Mouse (Mus musculus) liver, adult 2 months (tissue): ENCODE measurements around the gene Sox5. TPM values are rescaled to one million over a fixed set of nuclear protein-coding genes. Genes with fewer than 3 reads are reported as not detected.

ENCODE experiments used
- DNase-seq: peaks from one replicate; pipeline ENCODE4 v3.0.0-alpha.2; 2011; ENCODE audit warnings: low read depth, low spot score; ENCODE audit errors: extremely low read depth
- H3K27ac ChIP-seq: fragments of 200-500 bp; replicated peaks from 2 replicates; pipeline ENCODE4 v1.5.1; 2012; ENCODE audit warnings: low read depth, mild to moderate bottlenecking, control low read depth, inconsistent platforms, low read length; ENCODE audit not compliant: insufficient read depth
- H3K27me3 ChIP-seq: fragments of 200-500 bp; 2 replicates; pipeline ENCODE4 v1.6.1; 2012; ENCODE audit warnings: mild to moderate bottlenecking, moderate library complexity, low read length, inconsistent platforms; ENCODE audit not compliant: control insufficient read depth, insufficient read depth
- H3K36me3 ChIP-seq: fragments of 200-500 bp; 2 replicates; pipeline ENCODE4 v1.6.1; 2012; ENCODE audit warnings: low read length, inconsistent platforms; ENCODE audit not compliant: control insufficient read depth, insufficient read depth
- H3K4me1 ChIP-seq: fragments of 200-500 bp; 2 replicates; pipeline ENCODE4 v1.6.1; 2011; ENCODE audit warnings: low read length; ENCODE audit not compliant: control insufficient read depth, insufficient read depth
- H3K4me3 ChIP-seq: fragments of 200-500 bp; 2 replicates; pipeline ENCODE4 v1.5.1; 2011; ENCODE audit warnings: low read depth, mild to moderate bottlenecking, control low read depth, low read length, moderate library complexity; ENCODE audit not compliant: insufficient read depth
- H3K79me2 ChIP-seq: fragments of 200-500 bp; 2 replicates; pipeline ENCODE4 v1.6.1; 2012; ENCODE audit warnings: inconsistent platforms, mild to moderate bottlenecking, low read length, moderate library complexity; ENCODE audit not compliant: control insufficient read depth, insufficient read depth
- H3K9ac ChIP-seq: fragments of 200-500 bp; 2 replicates; pipeline ENCODE4 v1.6.1; 2012; ENCODE audit warnings: low read depth, mild to moderate bottlenecking, control low read depth, inconsistent platforms, low read length
- CTCF ChIP-seq: fragments of 200-500 bp; IDR thresholded peaks from 2 replicates; pipeline ENCODE4 v1.5.1; 2011; ENCODE audit warnings: low read depth, low read length, control low read depth
- POLR2A ChIP-seq: fragments of 200-500 bp; IDR thresholded peaks from 2 replicates; pipeline ENCODE4 v1.6.1; 2011; ENCODE audit warnings: low read length, control low read depth; ENCODE audit not compliant: insufficient read depth; ENCODE audit errors: extremely low read depth
- WGBS: fragments of 180-500 bp; shearing (Covaris S2); methylation state at CpG from one replicate; pipeline ENCODE4 v1.1.7; 2018; 5-methylcytosine and 5-hydroxymethylcytosine counted together
- polyA plus RNA-seq: library from polyadenylated mRNA; depleted of rRNA; stranded (reverse); fragments of >200 nt; gene quantifications from 2 replicates; pipeline ENCODE4 v1.2.3, GENCODE M21; 2012
- total RNA-seq: library from RNA; depleted of rRNA; stranded (reverse); fragments of >200 nt; gene quantifications from 2 replicates; pipeline ENCODE4 v1.2.3, GENCODE M21; 2014

The Sox5 gene
- total and polyA plus RNA-seq, 2 experiments: 7.5 to 31.6 TPM

- no peaks in the 10 kb centered on the region for H3K4me1 ChIP-seq
- no peak for DNase-seq
- 50% methylated on average over 14 of the region's 14 CpGs for WGBS
- no peaks in the 10 kb centered on the region for H3K27me3 ChIP-seq
- no peak overlapping the region for H3K9ac ChIP-seq
- no peak overlapping the region for H3K27ac ChIP-seq
- no peaks in the 10 kb centered on the region for H3K36me3 ChIP-seq
- H3K4me3 ChIP-seq: no peak overlapping the region
- no peak for TF ChIP-seq POLR2A
- no peak for TF ChIP-seq CTCF
- H3K79me2 ChIP-seq: no peaks in the 10 kb centered on the region
These were observed 444.3 kb downstream of the Sox5 start for GRCm38 (mm10) chr6:144337436-144337969.

DNA sequence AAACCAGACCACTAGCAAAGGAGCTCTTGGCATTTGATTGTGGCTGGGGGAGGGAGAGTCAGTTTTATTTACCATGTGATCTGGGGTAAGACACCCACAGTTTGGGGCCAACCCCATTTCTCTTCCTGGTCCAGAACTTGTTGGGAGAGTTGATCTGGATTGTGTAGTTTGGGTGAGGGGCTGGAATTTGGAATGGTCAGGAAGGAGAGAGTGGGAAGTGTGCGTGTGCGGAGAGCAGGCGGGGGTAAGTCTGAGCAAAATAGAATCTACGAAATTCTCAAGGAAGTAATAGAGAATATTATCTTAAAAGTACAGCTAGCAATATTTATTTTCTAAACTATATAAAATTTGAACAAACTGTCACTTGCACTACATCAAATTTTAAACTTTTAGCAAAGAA lies 445.0 kb downstream of the Sox5 start:
- DNase-seq: no peak
- H3K27me3 ChIP-seq: no peaks in the 10 kb centered on the region
- TF ChIP-seq CTCF: no peak
- no peak for TF ChIP-seq POLR2A
- no peak overlapping the region for H3K4me3 ChIP-seq
- H3K36me3 ChIP-seq: no peaks in the 10 kb centered on the region
- no peak overlapping the region for H3K9ac ChIP-seq
- WGBS: 95% methylated on average over 4 of the region's 4 CpGs
- H3K4me1 ChIP-seq: no peaks in the 10 kb centered on the region
- no peaks in the 10 kb centered on the region for H3K79me2 ChIP-seq
- H3K27ac ChIP-seq: no peak overlapping the region

DNA sequence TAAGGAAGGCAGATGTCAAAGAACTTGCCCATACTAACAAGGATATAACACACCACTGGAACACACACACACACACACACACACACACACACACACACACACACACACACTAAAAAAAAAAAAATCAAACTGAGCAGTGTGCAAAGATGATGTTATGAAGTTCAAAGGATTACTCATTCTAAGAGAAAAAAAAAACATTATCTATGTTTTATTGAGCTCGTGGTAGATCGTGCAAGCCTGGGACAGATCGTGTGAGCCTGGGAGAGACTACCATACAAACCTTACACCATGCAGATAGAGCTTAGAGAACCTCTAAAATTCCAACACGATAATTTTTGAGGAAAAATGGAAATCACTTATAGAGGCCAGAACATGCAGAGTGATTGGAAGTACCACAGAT lies 448.6 kb downstream of the Sox5 start:
- Histone ChIP-seq H3K27ac (no peak overlapping the region), H3K27me3 (no peaks in the 10 kb centered on the region), H3K36me3 (no peaks in the 10 kb centered on the region), H3K79me2 (no peaks in the 10 kb centered on the region), H3K4me3 (no peak overlapping the region), H3K4me1 (no peaks in the 10 kb centered on the region), H3K9ac (no peak overlapping the region)
- WGBS: 65% methylated on average over 4 of the region's 4 CpGs
- DNase-seq: no peak
- TF ChIP-seq POLR2A (no peak), CTCF (no peak)

- Histone ChIP-seq H3K4me1 (no peaks in the 10 kb centered on the region), H3K79me2 (no peaks in the 10 kb centered on the region), H3K36me3 (no peaks in the 10 kb centered on the region), H3K27ac (no peak overlapping the region), H3K27me3 (no peaks in the 10 kb centered on the region), H3K9ac (no peak overlapping the region), H3K4me3 (no peak overlapping the region)
- DNase-seq: no peak
- TF ChIP-seq POLR2A (no peak), CTCF (no peak)
- WGBS: 91% methylated on average over 4 of the region's 4 CpGs
These were observed 449.8 kb downstream of the Sox5 start for GRCm38 (mm10) chr6:144332027-144332426.

DNA sequence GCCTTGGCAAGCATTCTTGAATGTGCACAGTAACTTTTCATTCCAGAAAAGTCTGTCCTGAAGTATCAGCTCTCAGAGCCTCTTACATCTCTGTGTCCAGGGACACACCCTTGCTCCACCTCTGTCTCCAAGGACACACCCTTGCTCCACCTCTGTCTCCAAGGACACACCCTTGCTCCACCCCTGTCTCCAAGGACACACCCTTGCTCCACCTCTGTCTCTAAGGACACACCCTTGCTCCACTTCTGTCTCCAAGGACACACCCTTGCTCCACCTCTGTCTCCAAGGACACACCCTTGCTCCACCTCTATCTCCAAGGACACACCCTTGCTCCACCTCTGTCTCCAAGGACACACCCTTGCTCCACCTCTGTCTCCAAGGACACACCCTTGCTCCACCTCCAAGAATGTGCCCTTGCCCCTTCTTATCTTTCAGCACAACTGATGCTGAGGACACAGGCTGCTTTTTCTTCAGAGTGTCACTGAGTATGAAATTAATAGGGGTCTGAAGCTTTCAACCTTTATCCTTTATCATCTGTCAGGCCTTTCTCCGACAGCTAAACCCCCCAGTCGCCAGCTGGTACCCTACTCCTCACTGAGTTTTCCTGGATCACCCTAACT lies 452.4 kb downstream of the Sox5 start:
- no peak for TF ChIP-seq POLR2A
- no peak for TF ChIP-seq CTCF
- H3K4me3 ChIP-seq: no peak overlapping the region
- 85% methylated on average over 2 of the region's 2 CpGs for WGBS
- no peak for DNase-seq
- no peak overlapping the region for H3K9ac ChIP-seq
- no peaks in the 10 kb centered on the region for H3K27me3 ChIP-seq
- no peak overlapping the region for H3K27ac ChIP-seq
- H3K36me3 ChIP-seq: no peaks in the 10 kb centered on the region
- no peaks in the 10 kb centered on the region for H3K79me2 ChIP-seq
- H3K4me1 ChIP-seq: no peaks in the 10 kb centered on the region

GRCm38 (mm10) chr6:144328779-144329178 lies 453.0 kb downstream of the Sox5 start:
- H3K36me3 ChIP-seq: no peaks in the 10 kb centered on the region
- WGBS: 88% methylated on average over 4 of the region's 4 CpGs
- no peak for TF ChIP-seq CTCF
- no peak for TF ChIP-seq POLR2A
- DNase-seq: no peak
- H3K9ac ChIP-seq: no peak overlapping the region
- no peaks in the 10 kb centered on the region for H3K27me3 ChIP-seq
- H3K79me2 ChIP-seq: no peaks in the 10 kb centered on the region
- no peaks in the 10 kb centered on the region for H3K4me1 ChIP-seq
- no peak overlapping the region for H3K27ac ChIP-seq
- H3K4me3 ChIP-seq: no peak overlapping the region
